Mouse (Mus musculus) layer of hippocampus, postnatal 25 days (tissue): ENCODE data around the gene Hyal1. TPM values are rescaled to one million over a fixed set of nuclear protein-coding genes. Genes with fewer than 3 reads are reported as not detected.
A peak's percentile ranks its signal among the peaks of the same experiment; 100 is the strongest.

Experiments
- DNase-seq, 2 experiments: peaks; one replicate each; pipeline ENCODE4 v3.0.0; 2022; ENCODE audit warnings: mixed read lengths in 2 of 2, low spot score in 1 of 2; ENCODE audit errors: extremely low spot score in 1 of 2
- total RNA-seq, 2 experiments: library from RNA; stranded (reverse); gene quantifications; 2 replicates each; pipeline ENCODE4 v1.2.3; 2021

The Hyal1 gene
- total RNA-seq, 2 experiments from 2014 or later: 6.4 to 8.0 TPM

GRCm38 (mm10) chr9:107612191-107612944 is 35.6 kb downstream of the Hyal1 start:
- peak; percentile 99 for DNase-seq

- DNase-seq: no peak
These were observed 36.3 kb downstream of the Hyal1 start for GRCm38 (mm10) chr9:107612945-107613569.

- no peak for DNase-seq
These were observed 38.3 kb downstream of the Hyal1 start for GRCm38 (mm10) chr9:107615035-107615434.

GRCm38 (mm10) chr9:107617461-107617860 is 40.7 kb downstream of the Hyal1 start:
- DNase-seq: no peak

GRCm38 (mm10) chr9:107618098-107618497 is 41.4 kb downstream of the Hyal1 start:
- DNase-seq: no peak

GRCm38 (mm10) chr9:107618778-107619545 is 42.2 kb downstream of the Hyal1 start:
- no peak for DNase-seq

- DNase-seq: no peak
These were observed 42.8 kb downstream of the Hyal1 start for GRCm38 (mm10) chr9:107619546-107619879.

- DNase-seq: no peak
These were observed 44.2 kb downstream of the Hyal1 start for GRCm38 (mm10) chr9:107620954-107621353.

GRCm38 (mm10) chr9:107624539-107624938 is 47.8 kb downstream of the Hyal1 start:
- no peak for DNase-seq

GRCm38 (mm10) chr9:107624951-107625350 is 48.2 kb downstream of the Hyal1 start:
- DNase-seq: no peak

- DNase-seq: no peak
These were observed 48.8 kb downstream of the Hyal1 start for GRCm38 (mm10) chr9:107625351-107626128.

- no peak for DNase-seq
These were observed 49.6 kb downstream of the Hyal1 start for GRCm38 (mm10) chr9:107626158-107626843.

GRCm38 (mm10) chr9:107626844-107627277 is 50.1 kb downstream of the Hyal1 start:
- peak; percentile 71 to 84 for DNase-seq

GRCm38 (mm10) chr9:107627387-107628255 is 50.9 kb downstream of the Hyal1 start:
- DNase-seq: no peak

- DNase-seq: no peak
These were observed 52.1 kb downstream of the Hyal1 start for GRCm38 (mm10) chr9:107628721-107629410.

- no peak for DNase-seq
These were observed 52.6 kb downstream of the Hyal1 start for GRCm38 (mm10) chr9:107629411-107629730.

GRCm38 (mm10) chr9:107629901-107630425 is 53.2 kb downstream of the Hyal1 start:
- no peak for DNase-seq

GRCm38 (mm10) chr9:107630576-107630975 is 53.8 kb downstream of the Hyal1 start:
- DNase-seq: no peak
